Mouse (Mus musculus) heart, embryonic 10.5 days (tissue): ENCODE results near the gene Adora1. TPM values are rescaled to one million over a fixed set of nuclear protein-coding genes. Genes with fewer than 3 reads are reported as not detected.
A peak's percentile ranks its signal among the peaks of the same experiment; 100 is the strongest.
"Not testable (repeated sequence)": the region's sequence is repeated elsewhere in the genome, so short reads cannot be mapped to it uniquely, and the experiment has no call there.

Experiments used
- DNase-seq: peaks from one replicate; pipeline ENCODE4 v3.0.0-alpha.2; 2017; ENCODE audit warnings: low spot score
- H3K27ac ChIP-seq: fragments of 300-500 bp; sonication (generic); 2 replicates; pipeline ENCODE4 v1.5.1; 2016; ENCODE audit warnings: mild to moderate bottlenecking
- H3K27me3 ChIP-seq: fragments of 300-500 bp; sonication (generic); 2 replicates; pipeline ENCODE4 v1.6.1; 2016; ENCODE audit warnings: mild to moderate bottlenecking; ENCODE audit not compliant: poor library complexity, insufficient read depth, severe bottlenecking
- H3K36me3 ChIP-seq: fragments of 300-500 bp; sonication (generic); 2 replicates; pipeline ENCODE4 v1.6.1; 2016; ENCODE audit warnings: mild to moderate bottlenecking, moderate library complexity
- H3K4me1 ChIP-seq: fragments of 300-500 bp; sonication (generic); 2 replicates; pipeline ENCODE4 v1.6.1; 2016; ENCODE audit warnings: mild to moderate bottlenecking
- H3K4me3 ChIP-seq: fragments of 300-500 bp; sonication (generic); 2 replicates; pipeline ENCODE4 v1.5.1; 2016; ENCODE audit warnings: mild to moderate bottlenecking, moderate library complexity
- H3K9me3 ChIP-seq: fragments of 300-500 bp; sonication (generic); 2 replicates; pipeline ENCODE4 v1.6.1; 2016; ENCODE audit warnings: mild to moderate bottlenecking, moderate library complexity
- WGBS: fragments of 180-500 bp; shearing (Covaris S2); methylation state at CpG from one replicate; pipeline ENCODE4 v1.1.7; 2016; 5-methylcytosine and 5-hydroxymethylcytosine counted together
- polyA plus RNA-seq: library from polyadenylated mRNA; unstranded; fragments of >200 nt; fragmentation: Nextera tagmentation; extraction: Ambion mirVana; gene quantifications from 2 replicates; pipeline ENCODE4 v1.2.1, GENCODE M21; 2016

The Adora1 gene
- polyA plus RNA-seq, 1 experiment from 2014 or later: 8.0 TPM

GRCm38 (mm10) chr1:134264341-134264740 lies 29.1 kb upstream of the Adora1 start:
- H3K4me1 ChIP-seq: no peaks in the 10 kb centered on the region; the same call in 1 of the 2 replicates
- H3K27ac ChIP-seq: no peak overlapping the region
- H3K9me3 ChIP-seq: peaks cover 8% of the 10 kb centered on the region; the same call in 1 of the 2 replicates
- 84% methylated on average over 6 of the region's 6 CpGs for WGBS
- H3K4me3 ChIP-seq: no peak overlapping the region
- DNase-seq: no peak
- no peaks in the 10 kb centered on the region for H3K36me3 ChIP-seq
- no peaks in the 10 kb centered on the region for H3K27me3 ChIP-seq

- H3K9me3 ChIP-seq, H3K27me3 ChIP-seq, H3K4me1 ChIP-seq, DNase-seq, H3K4me3 ChIP-seq, H3K27ac ChIP-seq, H3K36me3 ChIP-seq: not testable (repeated sequence)
- WGBS: 81% methylated on average over 1 of the region's 1 CpGs
Measured at GRCm38 (mm10) chr1:134249681-134250080, 14.4 kb upstream of the Adora1 start.

DNA sequence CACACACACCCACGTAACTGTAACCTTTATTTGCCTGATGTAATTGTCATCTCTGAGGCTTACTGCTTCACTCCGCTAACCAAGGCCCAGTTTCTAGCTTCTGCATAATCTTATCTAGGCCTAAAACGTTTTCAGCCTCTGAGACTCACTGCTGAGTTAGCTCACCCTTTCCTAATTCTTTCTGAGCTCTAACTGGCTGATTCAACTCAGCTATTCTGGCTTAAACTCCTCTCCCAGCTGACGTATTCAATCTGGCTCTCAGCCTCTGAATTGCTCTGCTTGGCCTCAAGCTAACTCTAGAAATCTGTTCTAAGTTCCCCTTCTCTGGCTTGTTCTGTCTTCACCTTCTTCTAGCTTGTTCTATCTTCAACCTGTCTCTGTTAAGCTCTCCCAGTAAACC lies 11.4 kb upstream of the Adora1 start:
- no peak overlapping the region for H3K4me3 ChIP-seq
- WGBS: 43% methylated on average over 4 of the region's 4 CpGs
- no peak for DNase-seq

GRCm38 (mm10) chr1:134245004-134245717 lies 9.9 kb upstream of the Adora1 start:
- DNase-seq: no peak
- H3K4me3 ChIP-seq: no peak overlapping the region
- peaks cover 36% of the 10 kb centered on the region for H3K4me1 ChIP-seq
- H3K27ac ChIP-seq: 0 out of 2 replicates have a peak overlapping the region, but pooled peaks have one; percentile 36
- no peaks in the 10 kb centered on the region for H3K9me3 ChIP-seq
- H3K36me3 ChIP-seq: no peaks in the 10 kb centered on the region
- WGBS: 84% methylated on average over 14 of the region's 14 CpGs
- H3K27me3 ChIP-seq: peaks cover 33% of the 10 kb centered on the region

More for the DNA sequence above, 11.4 kb upstream of the Adora1 start:
- Histone ChIP-seq H3K4me1 (peaks cover 28% of the 10 kb centered on the region), H3K9me3 (no peaks in the 10 kb centered on the region), H3K27me3 (peaks cover 23% of the 10 kb centered on the region), H3K27ac (no peak overlapping the region), H3K36me3 (no peaks in the 10 kb centered on the region)

DNA sequence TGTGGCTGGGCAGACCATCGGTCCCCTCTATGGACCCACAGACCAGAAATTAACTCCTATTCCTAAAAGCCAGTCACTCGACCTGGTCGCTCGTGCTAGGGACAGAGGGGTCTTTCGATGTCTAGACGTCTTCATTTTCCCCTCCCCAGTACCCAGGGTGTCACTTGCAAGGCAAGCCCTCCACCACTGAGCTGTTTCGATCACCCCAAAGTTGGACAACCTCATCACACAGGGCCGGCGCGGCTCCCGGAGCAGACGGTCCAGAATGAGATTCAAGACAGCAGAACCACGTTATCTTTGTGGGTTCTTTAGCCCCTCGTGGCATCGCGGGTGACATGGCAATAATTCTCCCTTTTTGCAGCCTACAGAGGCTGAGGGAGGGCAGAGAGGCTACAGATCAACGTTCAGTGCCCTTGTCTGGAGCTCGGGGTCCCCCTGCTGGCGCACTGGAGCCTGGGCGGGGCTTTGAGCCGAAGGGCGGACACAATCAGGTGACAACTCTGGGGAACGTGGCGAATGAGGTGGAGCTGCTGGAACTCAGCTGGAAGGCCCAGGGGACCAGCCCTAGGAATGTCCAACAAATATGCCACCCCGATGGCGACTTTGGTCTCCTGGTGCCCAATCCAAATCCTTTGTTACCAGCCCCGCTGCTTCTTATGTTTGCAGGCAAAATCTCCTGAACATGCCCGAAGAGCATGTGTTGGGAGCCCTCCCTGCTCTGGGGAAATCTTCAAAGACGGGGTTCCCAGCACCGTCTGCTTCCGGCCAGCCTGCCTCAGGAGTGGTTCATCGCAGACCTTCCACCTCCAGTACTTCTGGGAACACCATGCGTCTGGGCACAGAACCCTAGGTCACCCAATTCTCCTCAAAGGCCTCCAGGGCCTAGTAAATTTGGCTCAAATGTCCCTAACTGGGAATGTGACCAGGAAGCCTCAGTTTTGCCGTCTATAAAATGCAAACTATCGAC lies 9.0 kb upstream of the Adora1 start:
- H3K27me3 ChIP-seq: peaks cover 34% of the 10 kb centered on the region

GRCm38 (mm10) chr1:134243505-134243904 lies 8.3 kb upstream of the Adora1 start:
- peaks cover 34% of the 10 kb centered on the region for H3K27me3 ChIP-seq
- DNase-seq: no peak
- H3K9me3 ChIP-seq: no peaks in the 10 kb centered on the region
- peak overlapping the region; percentile 53; the same call in 1 of the 2 replicates for H3K27ac ChIP-seq
- WGBS: 68% methylated on average over 6 of the region's 6 CpGs
- H3K4me3 ChIP-seq: no peak overlapping the region
- no peaks in the 10 kb centered on the region for H3K36me3 ChIP-seq
- peaks cover 52% of the 10 kb centered on the region for H3K4me1 ChIP-seq

More for the DNA sequence above, 9.0 kb upstream of the Adora1 start:
- H3K4me3 ChIP-seq: no peak overlapping the region
- peak overlapping the region; percentile 53 for H3K27ac ChIP-seq
- H3K4me1 ChIP-seq: peaks cover 45% of the 10 kb centered on the region
- DNase-seq: peak; percentile 95
- 22% methylated on average over 35 of the region's 35 CpGs for WGBS
- no peaks in the 10 kb centered on the region for H3K9me3 ChIP-seq
- no peaks in the 10 kb centered on the region for H3K36me3 ChIP-seq

DNA sequence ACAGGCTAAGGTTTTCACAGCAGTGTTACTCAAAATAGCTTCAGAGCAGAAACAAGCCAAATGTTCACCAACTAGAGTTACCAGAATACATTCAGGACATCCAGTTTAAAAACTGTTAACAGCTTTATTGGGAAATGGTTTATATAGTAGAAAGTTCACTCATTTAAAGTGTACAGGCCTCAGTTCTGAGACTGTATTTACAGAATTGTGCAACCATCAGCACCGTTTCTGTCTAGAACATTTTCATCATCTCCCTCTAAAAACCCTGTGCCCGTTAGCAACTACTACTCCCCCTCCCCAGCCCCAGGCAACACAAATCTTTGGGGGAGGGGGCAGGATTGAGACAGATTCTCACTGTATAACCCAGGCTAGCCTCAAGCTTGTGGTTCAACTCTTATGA lies 7.1 kb upstream of the Adora1 start:
- 57% methylated on average over 2 of the region's 2 CpGs for WGBS
- Histone ChIP-seq H3K27me3 (peaks cover 41% of the 10 kb centered on the region), H3K27ac (peak overlapping the region; percentile 52; the same call in 1 of the 2 replicates), H3K9me3 (no peaks in the 10 kb centered on the region), H3K4me3 (no peak overlapping the region), H3K36me3 (no peaks in the 10 kb centered on the region), H3K4me1 (peaks cover 52% of the 10 kb centered on the region)
- DNase-seq: no peak

GRCm38 (mm10) chr1:134241298-134241697 lies 6.1 kb upstream of the Adora1 start:
- no peak overlapping the region for H3K27ac ChIP-seq
- 73% methylated on average over 8 of the region's 8 CpGs for WGBS
- H3K4me3 ChIP-seq: no peak overlapping the region
- H3K36me3 ChIP-seq: no peaks in the 10 kb centered on the region
- DNase-seq: no peak
- H3K9me3 ChIP-seq: no peaks in the 10 kb centered on the region
- H3K27me3 ChIP-seq: peaks cover 51% of the 10 kb centered on the region
- H3K4me1 ChIP-seq: peaks cover 55% of the 10 kb centered on the region

GRCm38 (mm10) chr1:134240701-134241100 lies 5.5 kb upstream of the Adora1 start:
- Histone ChIP-seq H3K4me3 (no peak overlapping the region), H3K4me1 (peaks cover 60% of the 10 kb centered on the region), H3K36me3 (no peaks in the 10 kb centered on the region), H3K27me3 (peaks cover 57% of the 10 kb centered on the region), H3K9me3 (no peaks in the 10 kb centered on the region), H3K27ac (no peak overlapping the region)
- no peak for DNase-seq
- 78% methylated on average over 9 of the region's 9 CpGs for WGBS

DNA sequence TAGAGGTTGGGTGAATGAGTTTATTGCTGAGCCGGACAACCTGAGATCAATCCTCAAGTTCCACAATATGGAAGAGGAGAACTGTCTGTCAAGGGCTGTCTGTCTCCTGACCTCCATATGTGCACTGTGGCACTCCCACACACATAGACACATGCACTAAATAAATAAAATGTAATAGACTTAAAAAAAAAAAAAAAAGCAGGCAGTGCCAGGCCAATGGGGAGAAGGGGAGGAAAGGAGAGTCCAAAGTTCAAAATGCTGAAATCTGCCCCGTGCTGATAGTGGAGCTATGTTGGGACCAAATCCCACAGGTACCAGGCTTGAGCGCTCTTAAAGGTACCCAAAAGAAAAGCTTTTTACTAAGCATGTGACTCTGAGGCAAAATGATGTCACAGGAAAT lies 2.2 kb upstream of the Adora1 start:
- no peaks in the 10 kb centered on the region for H3K9me3 ChIP-seq
- H3K4me1 ChIP-seq: peaks cover 71% of the 10 kb centered on the region
- WGBS: 74% methylated on average over 3 of the region's 3 CpGs
- no peak for DNase-seq
- H3K27ac ChIP-seq: no peak overlapping the region
- no peaks in the 10 kb centered on the region for H3K36me3 ChIP-seq
- H3K4me3 ChIP-seq: no peak overlapping the region
- peaks cover 72% of the 10 kb centered on the region for H3K27me3 ChIP-seq

GRCm38 (mm10) chr1:134236142-134236541 lies 911 bp upstream of the Adora1 start:
- Histone ChIP-seq H3K36me3 (no peaks in the 10 kb centered on the region), H3K4me1 (peaks cover 64% of the 10 kb centered on the region), H3K4me3 (no peak overlapping the region), H3K9me3 (no peaks in the 10 kb centered on the region), H3K27ac (peak overlapping the region; percentile 85; the same call in 1 of the 2 replicates), H3K27me3 (peaks cover 66% of the 10 kb centered on the region)
- DNase-seq: no peak
- WGBS: 39% methylated on average over 3 of the region's 3 CpGs

DNA sequence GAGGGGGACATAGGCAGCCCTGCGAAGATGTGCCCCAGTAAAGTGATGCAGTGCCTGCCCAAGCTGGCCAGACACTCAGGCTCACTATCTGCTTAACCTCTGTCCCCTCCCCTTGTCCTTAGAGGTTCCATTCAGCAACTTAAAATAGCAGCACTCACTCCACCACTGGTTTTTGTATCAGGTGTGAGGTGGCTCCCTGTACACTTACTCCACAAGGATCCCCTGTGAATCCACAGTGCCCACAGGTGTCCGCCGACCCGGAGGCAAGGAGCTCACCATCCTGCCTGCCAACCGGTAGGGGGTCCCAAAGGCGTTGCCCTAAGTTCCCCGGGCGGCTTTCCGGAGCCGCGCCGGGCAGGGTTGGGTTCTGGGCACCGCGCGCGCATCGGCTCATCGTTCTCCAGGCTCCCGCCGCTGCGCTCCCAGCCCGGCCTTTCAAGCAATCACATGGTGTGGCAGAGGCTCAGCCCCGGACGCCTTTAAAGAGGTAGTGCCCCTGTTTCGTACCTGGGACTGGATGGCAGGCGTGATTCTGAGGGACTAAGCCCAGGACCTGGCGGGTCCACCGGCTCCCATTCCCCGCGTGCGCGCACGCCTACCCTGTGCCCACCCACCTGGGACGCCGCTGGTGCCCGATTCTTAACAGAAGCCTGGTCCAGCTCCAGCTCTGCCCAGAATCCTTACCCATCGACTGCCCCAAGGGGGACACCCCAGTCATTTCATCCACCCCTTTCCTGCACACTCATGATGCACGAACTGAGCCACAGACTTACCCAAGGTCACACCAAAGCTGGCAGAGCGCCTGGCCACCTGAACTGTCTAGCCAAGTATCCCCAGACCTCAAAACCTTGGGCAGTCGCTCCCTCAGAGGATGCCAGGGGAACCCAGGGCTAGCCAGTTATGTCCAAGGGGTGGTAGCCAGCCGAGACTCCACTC lies 508 bp downstream of the Adora1 start:
- Histone ChIP-seq H3K4me1 (peaks cover 64% of the 10 kb centered on the region), H3K4me3 (peak overlapping the region; percentile 69), H3K9me3 (no peaks in the 10 kb centered on the region), H3K36me3 (no peaks in the 10 kb centered on the region), H3K27me3 (peaks cover 58% of the 10 kb centered on the region), H3K27ac (peak overlapping the region; percentile 85)
- DNase-seq: no peak
- 2% methylated on average over 41 of the region's 41 CpGs for WGBS
